Mouse (Mus musculus) erythroblast, embryonic 14.5 days (primary cell): Measurements from ENCODE around the gene Astn2.

ENCODE experiments used
- GATA1 ChIP-seq: IDR thresholded peaks from 2 replicates; pipeline ENCODE4 v1.6.1; 2012; ENCODE audit warnings: low read length, inconsistent platforms, mixed read lengths
- TAL1 ChIP-seq: IDR thresholded peaks from 3 replicates; pipeline ENCODE4 v1.6.1; 2012; ENCODE audit warnings: low read length, inconsistent platforms, mixed read lengths

DNA sequence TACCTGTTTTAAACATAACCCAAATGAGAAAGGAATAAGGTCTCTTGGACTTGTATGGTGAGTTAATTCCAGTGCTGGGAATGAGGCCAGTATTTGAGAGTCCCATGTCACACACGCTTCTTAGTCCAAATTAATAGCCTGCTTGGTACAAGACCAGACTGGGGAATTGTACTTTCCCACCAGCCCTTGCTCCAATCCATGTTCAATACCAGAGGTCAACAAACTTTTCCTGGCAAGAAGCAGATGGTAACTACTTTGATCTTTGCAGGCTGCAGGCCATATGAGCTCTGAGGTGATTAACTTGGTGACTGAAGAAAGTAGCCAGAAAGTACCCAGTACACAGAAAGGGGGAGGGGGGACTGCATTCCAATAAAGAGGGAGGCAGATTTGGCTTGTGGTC, 91.7 kb downstream of the Astn2 start:
- no peak for TF ChIP-seq GATA1
- TF ChIP-seq TAL1: no peak
